Mouse (Mus musculus) lung, postnatal 36 days (tissue): ENCODE measurements at regions not wholly inside any gene's neighbourhood (a gene's known extent, or its start where the extent isn't known, plus 50 kb on each side); places are given as distances from the start of the nearest gene placed in this dataset.

Experiments
- DNase-seq: peaks from one replicate; pipeline ENCODE4 v3.0.0; 2022; ENCODE audit warnings: mixed read lengths

GRCm38 (mm10) chr19:14663350-14663749 lies 65.5 kb upstream of the Tle4 start:
- DNase-seq: no peak

- no peak for DNase-seq
Observed at GRCm38 (mm10) chr19:14659725-14660124, 61.9 kb upstream of the Tle4 start.

- DNase-seq: no peak
Observed at GRCm38 (mm10) chr19:14658479-14658878, 60.6 kb upstream of the Tle4 start.

- no peak for DNase-seq
Observed at GRCm38 (mm10) chr19:14656022-14656388, 58.2 kb upstream of the Tle4 start.

- no peak for DNase-seq
Observed at GRCm38 (mm10) chr19:14655302-14656021, 57.6 kb upstream of the Tle4 start.
